In genomic region chrX:12858757-12859156, GRCm38 (mm10) we compare ENCODE assay signal across 9 mouse cellular contexts.
A peak's percentile ranks its signal among the peaks of the same experiment; 100 is the strongest.
DNase-seq lines count a peak whose midpoint lies in the region; ATAC-seq lines count a peak whose summit lies in the region.
"Had no signal": no experiment of that assay in that cellular context is flagged by ENCODE, and none has a peak within 500 bp of the region (broad histone marks: within the 10 kb centered on the region; RNA-seq: fewer than 3 reads in every experiment).

No protein-coding gene starts in this region.

- 54% methylated on average over 2 of the region's 2 CpGs for WGBS in lung, embryonic 15.5 days
- WGBS in forebrain, embryonic 13.5 days = 26% methylated on average over 2 of the region's 2 CpGs
- WGBS in intestine, embryonic 15.5 days = 61% methylated on average over 2 of the region's 2 CpGs
- 62% methylated on average over 2 of the region's 2 CpGs for WGBS in stomach, embryonic 15.5 days

- peak overlapping the region; percentile 49 for H3K4me2 ChIP-seq in lung, embryonic 15.5 days
- peak overlapping the region; percentile 51; the same call in 1 of the 2 replicates for H3K4me2 ChIP-seq in forebrain, embryonic 13.5 days
- H3K4me2 ChIP-seq in intestine, embryonic 15.5 days (replicated peaks) = no peak overlapping the region
- peak overlapping the region; percentile 46; the same call in 1 of the 2 replicates for H3K4me2 ChIP-seq in stomach, embryonic 15.5 days

- H3K4me3 ChIP-seq in lung, embryonic 15.5 days = no peak overlapping the region
- no peak overlapping the region for H3K4me3 ChIP-seq in forebrain, embryonic 13.5 days
- no peak overlapping the region for H3K4me3 ChIP-seq in intestine, embryonic 15.5 days (replicated peaks)
- no peak overlapping the region for H3K4me3 ChIP-seq in stomach, embryonic 15.5 days (replicated peaks)

- no peak overlapping the region for H3K9ac ChIP-seq in lung, embryonic 15.5 days
- H3K9ac ChIP-seq in forebrain, embryonic 13.5 days = no peak overlapping the region
- H3K9ac ChIP-seq in intestine, embryonic 15.5 days = no peak overlapping the region
- H3K9ac ChIP-seq in stomach, embryonic 15.5 days = no peak overlapping the region

- H3K27me3 ChIP-seq in lung, embryonic 15.5 days = no peaks in the 10 kb centered on the region
- no peaks in the 10 kb centered on the region for H3K27me3 ChIP-seq in forebrain, embryonic 13.5 days
- no peaks in the 10 kb centered on the region for H3K27me3 ChIP-seq in intestine, embryonic 15.5 days (replicated peaks)
- no peaks in the 10 kb centered on the region for H3K27me3 ChIP-seq in stomach, embryonic 15.5 days (replicated peaks)

- ATAC-seq in lung, embryonic 15.5 days (ENCODE audit: borderline replicate concordance, extremely low read depth, low FRiP score, low TSS enrichment) = no peak
- peak; percentile 60 for ATAC-seq in forebrain, embryonic 13.5 days
- peak; percentile 50 for ATAC-seq in intestine, embryonic 15.5 days
- ATAC-seq in stomach, embryonic 15.5 days (ENCODE audit: insufficient read depth, low FRiP score, low read depth) = no peak

- no peaks in the 10 kb centered on the region for H3K9me3 ChIP-seq in lung, embryonic 15.5 days
- H3K9me3 ChIP-seq in forebrain, embryonic 13.5 days (replicated peaks) = no peaks in the 10 kb centered on the region
- H3K9me3 ChIP-seq in intestine, embryonic 15.5 days = no peaks in the 10 kb centered on the region
- no peaks in the 10 kb centered on the region for H3K9me3 ChIP-seq in stomach, embryonic 15.5 days

- no peak for DNase-seq in lung, adult 18-20 months
- DNase-seq in cerebellum, postnatal 25 days = no peak
- DNase-seq in thymus, adult 18-20 months = no peak
- no peak for DNase-seq in embryo, embryonic 10 days (ENCODE audit: low spot score)
- DNase-seq: kidney, postnatal 14 days had no signal

- no peaks in the 10 kb centered on the region for H3K36me3 ChIP-seq in lung, embryonic 15.5 days
- H3K36me3 ChIP-seq in forebrain, embryonic 13.5 days (ENCODE audit: poor library complexity, severe bottlenecking) = no peaks in the 10 kb centered on the region
- no peaks in the 10 kb centered on the region for H3K36me3 ChIP-seq in intestine, embryonic 15.5 days
- H3K36me3 ChIP-seq in stomach, embryonic 15.5 days = no peaks in the 10 kb centered on the region

- H3K4me1 ChIP-seq in lung, embryonic 15.5 days = no peaks in the 10 kb centered on the region
- peaks cover 12% of the 10 kb centered on the region for H3K4me1 ChIP-seq in forebrain, embryonic 13.5 days
- no peaks in the 10 kb centered on the region for H3K4me1 ChIP-seq in intestine, embryonic 15.5 days (replicated peaks)
- no peaks in the 10 kb centered on the region for H3K4me1 ChIP-seq in stomach, embryonic 15.5 days

- peak overlapping the region; percentile 77; the same call in 1 of the 2 replicates for H3K27ac ChIP-seq in lung, embryonic 15.5 days
- H3K27ac ChIP-seq in forebrain, embryonic 13.5 days = peak overlapping the region; percentile 93
- no peak overlapping the region for H3K27ac ChIP-seq in intestine, embryonic 15.5 days
- peak overlapping the region; percentile 77 for H3K27ac ChIP-seq in stomach, embryonic 15.5 days

Comparison
In these comparisons a context has a peak if more than half of its experiments do, and no peak if none do; other contexts are left out.
1. ATAC-seq: peak in forebrain, embryonic 13.5 days (single experiment) and intestine, embryonic 15.5 days (single experiment); none in lung, embryonic 15.5 days (single experiment) and stomach, embryonic 15.5 days (single experiment).